Mouse (Mus musculus) embryonic fibroblast, embryonic 13.5 days (primary cell): ENCODE data around the gene Mesp1. TPM values are rescaled to one million over a fixed set of nuclear protein-coding genes. Genes with fewer than 3 reads are reported as not detected.
"Not testable (repeated sequence)": the region's sequence is repeated elsewhere in the genome, so short reads cannot be mapped to it uniquely, and the experiment has no call there.

ENCODE experiments used
- H3K27ac ChIP-seq: 2 replicates; pipeline ENCODE4 v1.5.1; 2012; ENCODE audit warnings: low read length, control low read depth, inconsistent platforms; ENCODE audit not compliant: insufficient read depth
- H3K4me1 ChIP-seq: 2 replicates; pipeline ENCODE4 v1.6.1; 2011; ENCODE audit warnings: low read length; ENCODE audit not compliant: control insufficient read depth, insufficient read depth
- H3K4me3 ChIP-seq: 2 replicates; pipeline ENCODE4 v1.5.1; 2011; ENCODE audit warnings: mild to moderate bottlenecking, control low read depth, low read length; ENCODE audit not compliant: insufficient read depth
- CTCF ChIP-seq: IDR thresholded peaks from 2 replicates; pipeline ENCODE4 v1.5.1; 2011; ENCODE audit warnings: mild to moderate bottlenecking, control low read depth, low read length, moderate library complexity, borderline replicate concordance; ENCODE audit not compliant: insufficient read depth
- POLR2A ChIP-seq: IDR thresholded peaks from 2 replicates; pipeline ENCODE4 v1.6.1; 2011; ENCODE audit warnings: low read depth, mild to moderate bottlenecking, control low read depth, low read length, moderate library complexity
- polyA plus RNA-seq: library from polyadenylated mRNA; stranded (reverse); fragments of >200 nt; gene quantifications from 2 replicates; pipeline ENCODE4 v1.2.4, GENCODE M21; 2011; ENCODE audit warnings: low read depth; ENCODE audit not compliant: missing spikeins, insufficient read length

Gene Mesp1
- polyA plus RNA-seq, 1 experiment, result not detected

DNA sequence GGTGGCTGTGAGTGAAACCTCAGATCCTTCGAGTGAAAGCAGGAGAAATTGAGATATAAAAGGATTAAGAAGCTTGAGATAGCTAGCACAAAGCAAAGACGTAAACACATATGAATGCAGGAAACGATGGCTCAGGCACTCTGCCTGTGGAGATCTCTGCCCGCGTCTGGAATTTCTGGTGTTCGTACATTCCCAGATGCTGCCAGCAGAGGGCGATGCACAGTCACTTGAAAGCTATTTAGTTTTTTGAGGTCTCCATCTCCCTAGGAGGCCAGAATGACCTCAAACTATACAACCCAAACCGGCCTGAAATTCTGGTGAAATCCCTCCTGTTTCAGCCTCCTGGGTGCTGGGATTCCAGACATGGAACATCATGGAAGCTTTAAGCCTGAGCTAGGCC is 5.5 kb upstream of the Mesp1 start:
- TF ChIP-seq CTCF (peak; percentile 57; the same call in 1 of the 2 replicates), POLR2A (no peak)
- no peak overlapping the region for H3K27ac ChIP-seq
- H3K4me1 ChIP-seq, result 0 out of 2 replicates have a peak, but pooled peaks cover 3% of the 10 kb centered on the region
- H3K4me3 ChIP-seq, result no peak overlapping the region

DNA sequence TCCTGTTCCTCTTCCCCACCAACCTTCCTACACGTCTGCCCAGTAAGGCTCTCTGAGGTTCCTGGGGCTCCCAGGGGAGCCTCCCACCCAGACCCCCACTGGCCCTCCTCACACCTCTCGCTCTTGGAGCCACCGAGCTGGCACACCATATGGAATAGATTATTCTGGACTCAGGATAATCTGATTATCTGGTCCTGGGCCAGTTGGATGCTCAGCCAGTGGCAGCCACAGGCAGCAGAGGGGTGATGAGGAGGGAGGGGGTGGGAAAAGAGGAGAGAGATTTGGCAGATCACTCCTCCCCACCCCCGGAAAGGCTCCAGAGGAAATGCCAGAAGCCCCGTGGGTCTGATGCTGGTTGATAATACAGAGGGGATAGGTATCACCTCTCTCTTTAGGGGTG is 5.0 kb upstream of the Mesp1 start:
- Histone ChIP-seq H3K27ac (no peak overlapping the region), H3K4me1 (no peaks in the 10 kb centered on the region), H3K4me3 (no peak overlapping the region)
- no peak for TF ChIP-seq CTCF
- no peak for TF ChIP-seq POLR2A

DNA sequence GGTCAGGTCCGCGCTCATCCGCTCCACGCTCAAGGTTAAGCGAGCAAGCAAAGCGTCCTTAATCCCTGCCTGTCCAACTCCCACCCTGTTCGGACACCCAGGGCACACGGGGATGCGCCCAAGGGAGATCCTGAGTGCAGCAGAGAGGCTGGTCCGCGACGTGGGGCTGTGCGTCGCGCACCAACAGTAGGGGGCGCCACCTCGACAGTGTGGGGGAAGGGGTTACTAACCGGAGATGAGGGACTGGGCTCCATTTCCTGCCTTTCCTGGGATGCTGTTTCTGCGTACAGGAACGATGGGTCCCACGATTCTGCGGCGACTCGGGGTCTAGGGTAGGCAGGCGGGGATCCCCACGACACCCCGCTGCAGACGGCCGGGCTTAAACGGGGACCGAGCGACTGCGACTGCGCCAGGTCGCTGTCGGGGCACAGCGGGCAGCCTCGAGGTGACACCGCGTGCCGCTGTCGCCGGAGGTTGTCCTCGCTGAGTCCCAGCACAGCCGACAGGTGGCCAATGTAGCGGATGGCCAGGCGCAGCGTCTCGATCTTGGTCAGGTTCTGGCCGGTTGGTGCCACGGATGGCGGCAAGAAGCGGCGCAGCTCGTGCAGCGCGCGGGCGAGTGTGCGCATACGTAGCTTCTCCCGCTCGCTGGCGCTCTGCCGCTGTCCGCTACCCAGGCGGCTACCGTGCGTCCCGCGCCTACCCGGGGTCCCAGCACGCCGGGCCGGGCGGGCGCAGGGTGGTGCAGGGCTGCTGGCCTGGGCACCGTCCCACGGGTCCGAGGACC is 760 bp downstream of the Mesp1 start:
- no peak overlapping the region for H3K27ac ChIP-seq
- H3K4me3 ChIP-seq, result peak overlapping the region; percentile 27
- no peaks in the 10 kb centered on the region for H3K4me1 ChIP-seq
- peak; percentile 84 for TF ChIP-seq CTCF
- TF ChIP-seq POLR2A, result no peak

DNA sequence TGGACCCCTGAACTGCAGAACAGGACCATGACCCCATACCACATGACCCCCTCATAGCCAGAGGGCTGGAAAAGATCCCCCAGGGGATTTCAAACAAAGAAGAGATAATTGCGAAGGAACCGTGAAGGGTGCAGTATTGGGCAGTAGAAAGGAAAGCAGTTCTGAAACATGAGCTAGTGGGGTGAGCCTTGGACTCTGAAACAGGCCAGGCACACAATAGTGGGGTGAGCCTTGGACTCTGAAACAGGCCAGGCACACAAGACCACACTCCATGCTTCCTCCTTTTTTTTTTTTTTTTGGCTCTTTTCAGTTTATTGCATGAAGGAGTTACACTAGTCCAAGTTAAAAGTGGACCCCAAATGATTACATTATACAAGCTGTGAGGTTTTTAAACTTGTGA is 3.8 kb downstream of the Mesp1 start:
- H3K4me3 ChIP-seq, H3K27ac ChIP-seq, H3K4me1 ChIP-seq: not testable (repeated sequence)

DNA sequence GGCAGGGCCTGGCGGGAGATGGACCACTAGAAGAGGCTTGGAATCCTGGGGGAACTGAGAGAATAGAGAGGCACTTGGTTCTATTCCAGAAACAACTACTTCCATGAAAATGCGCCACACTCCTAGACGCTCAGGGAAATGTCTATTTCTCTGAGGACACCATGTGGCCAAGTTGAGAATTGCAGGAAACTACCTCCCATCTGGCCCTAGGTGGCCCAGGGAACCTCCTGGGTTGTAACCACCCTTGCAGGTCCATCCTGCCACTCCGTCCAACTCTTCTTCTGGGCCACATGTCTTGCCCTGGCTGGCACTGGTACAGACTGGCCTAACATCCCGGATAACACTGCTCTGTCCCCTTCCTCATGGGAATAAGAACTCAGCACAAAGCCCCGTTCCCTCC is 7.3 kb downstream of the Mesp1 start:
- peaks cover 4% of the 10 kb centered on the region; the same call in 1 of the 2 replicates for H3K4me1 ChIP-seq
- no peak overlapping the region for H3K27ac ChIP-seq
- TF ChIP-seq CTCF (0 out of 2 replicates have a peak, but pooled peaks have one; percentile 1), POLR2A (no peak)
- no peak overlapping the region for H3K4me3 ChIP-seq

DNA sequence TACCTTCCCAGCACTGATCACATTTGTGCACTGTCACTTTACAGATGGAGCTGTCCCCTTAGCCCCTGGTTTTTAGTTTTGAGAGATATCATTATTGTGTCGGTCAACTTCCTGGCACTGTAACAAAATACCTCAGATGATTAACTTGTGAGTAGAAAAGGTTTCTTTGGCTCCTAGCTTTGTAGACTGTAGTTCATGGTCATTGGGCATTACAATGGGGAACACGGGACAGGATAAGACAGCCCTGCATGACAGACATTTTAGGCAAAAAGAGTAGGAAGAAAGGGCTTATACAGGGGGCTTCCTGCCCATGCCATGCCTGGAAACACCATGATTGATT is 11.1 kb downstream of the Mesp1 start:
- TF ChIP-seq POLR2A (no peak), CTCF (no peak)
- no peak overlapping the region for H3K27ac ChIP-seq
- no peak overlapping the region for H3K4me3 ChIP-seq
- peaks cover 7% of the 10 kb centered on the region; the same call in 1 of the 2 replicates for H3K4me1 ChIP-seq

DNA sequence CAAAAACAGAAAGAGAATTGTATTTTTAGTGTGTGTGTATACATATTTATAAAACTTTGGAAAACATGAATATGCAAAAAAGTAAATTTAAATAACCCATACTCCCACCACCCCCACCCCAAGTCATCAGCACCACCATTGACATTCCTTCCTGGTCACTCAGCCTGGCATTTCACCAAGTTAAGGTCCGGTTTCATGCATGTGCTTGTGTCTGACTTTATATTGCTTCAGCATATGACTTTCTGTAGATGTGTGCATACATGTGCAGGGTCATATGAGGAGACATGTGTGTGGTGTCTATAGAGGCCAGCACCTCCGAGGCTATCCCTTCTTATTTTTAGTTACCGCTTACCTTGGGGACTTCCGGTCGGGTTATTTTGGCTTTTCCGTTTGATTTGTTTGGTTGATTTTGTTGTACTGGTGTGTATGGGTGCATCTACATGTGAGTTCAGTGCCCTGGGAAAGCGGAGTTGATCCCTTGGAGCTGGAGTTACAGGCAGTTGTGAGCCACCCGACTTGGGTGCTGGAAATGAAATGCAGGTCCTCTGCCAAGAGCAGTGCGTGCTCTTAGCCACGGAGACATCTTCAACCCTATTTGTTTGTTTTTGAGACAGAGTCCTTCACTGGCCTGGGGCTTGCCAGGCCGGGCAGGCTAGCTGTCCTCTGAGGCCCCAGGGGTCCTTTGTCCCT is 11.6 kb downstream of the Mesp1 start:
- H3K4me3 ChIP-seq, result no peak overlapping the region

DNA sequence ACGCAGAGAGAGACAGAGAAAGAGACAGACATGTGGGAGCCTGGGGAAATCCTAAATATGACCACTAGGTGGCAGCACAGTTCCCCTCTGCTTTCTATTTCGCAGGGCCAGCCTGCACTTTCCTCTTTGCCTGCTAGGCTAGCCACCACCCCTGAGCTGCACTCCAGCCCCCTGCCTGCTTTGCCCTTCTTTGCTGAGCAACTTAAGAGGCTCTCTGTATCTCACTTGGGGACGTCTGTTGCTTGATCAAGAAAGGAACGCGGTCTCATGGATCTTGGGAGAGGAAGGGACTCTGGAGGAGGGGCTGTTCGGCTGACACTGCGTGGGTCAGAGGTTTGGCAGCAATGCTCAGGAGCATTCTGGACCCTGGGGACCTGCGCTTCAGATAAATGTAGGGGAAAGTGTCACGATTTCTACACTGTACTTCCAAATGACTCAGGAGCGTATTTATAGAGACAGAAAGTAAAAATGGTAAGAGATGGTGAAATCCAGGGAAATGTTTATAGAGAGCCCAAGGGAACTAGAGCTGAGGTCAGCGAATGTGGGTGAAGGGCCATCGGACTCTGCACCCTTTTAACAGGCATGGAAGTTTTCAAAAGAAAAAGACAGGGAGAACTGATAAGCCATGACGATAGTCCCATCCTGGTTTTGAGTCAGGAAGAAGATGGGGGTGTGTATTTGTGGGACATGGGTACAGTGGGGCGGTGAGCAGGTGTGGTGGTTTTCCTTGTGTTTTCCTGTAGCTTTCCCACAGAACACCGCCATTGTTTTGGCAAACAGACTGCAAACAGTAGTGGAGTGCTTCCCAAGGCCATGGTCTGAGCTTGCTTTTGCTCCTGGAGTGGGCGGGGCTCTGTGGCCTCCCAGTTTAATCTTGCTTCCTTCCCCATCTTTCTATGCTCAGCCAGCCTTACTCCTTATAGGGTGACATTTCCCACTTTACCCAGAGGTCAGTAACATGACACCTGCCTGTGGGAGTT is 12.7 kb downstream of the Mesp1 start:
- H3K27ac ChIP-seq, result peak overlapping the region; percentile 88
- TF ChIP-seq POLR2A (peak; percentile 12; the same call in 1 of the 2 replicates), CTCF (peak; percentile 49; the same call in 1 of the 2 replicates)
- H3K4me1 ChIP-seq, result peaks cover 7% of the 10 kb centered on the region; the same call in 1 of the 2 replicates
- no peak overlapping the region for H3K4me3 ChIP-seq

More for the DNA sequence above, 11.6 kb downstream of the Mesp1 start:
- H3K27ac ChIP-seq, result peak overlapping the region; percentile 88; the same call in 1 of the 2 replicates
- peaks cover 7% of the 10 kb centered on the region; the same call in 1 of the 2 replicates for H3K4me1 ChIP-seq
- TF ChIP-seq POLR2A (no peak), CTCF (no peak)

DNA sequence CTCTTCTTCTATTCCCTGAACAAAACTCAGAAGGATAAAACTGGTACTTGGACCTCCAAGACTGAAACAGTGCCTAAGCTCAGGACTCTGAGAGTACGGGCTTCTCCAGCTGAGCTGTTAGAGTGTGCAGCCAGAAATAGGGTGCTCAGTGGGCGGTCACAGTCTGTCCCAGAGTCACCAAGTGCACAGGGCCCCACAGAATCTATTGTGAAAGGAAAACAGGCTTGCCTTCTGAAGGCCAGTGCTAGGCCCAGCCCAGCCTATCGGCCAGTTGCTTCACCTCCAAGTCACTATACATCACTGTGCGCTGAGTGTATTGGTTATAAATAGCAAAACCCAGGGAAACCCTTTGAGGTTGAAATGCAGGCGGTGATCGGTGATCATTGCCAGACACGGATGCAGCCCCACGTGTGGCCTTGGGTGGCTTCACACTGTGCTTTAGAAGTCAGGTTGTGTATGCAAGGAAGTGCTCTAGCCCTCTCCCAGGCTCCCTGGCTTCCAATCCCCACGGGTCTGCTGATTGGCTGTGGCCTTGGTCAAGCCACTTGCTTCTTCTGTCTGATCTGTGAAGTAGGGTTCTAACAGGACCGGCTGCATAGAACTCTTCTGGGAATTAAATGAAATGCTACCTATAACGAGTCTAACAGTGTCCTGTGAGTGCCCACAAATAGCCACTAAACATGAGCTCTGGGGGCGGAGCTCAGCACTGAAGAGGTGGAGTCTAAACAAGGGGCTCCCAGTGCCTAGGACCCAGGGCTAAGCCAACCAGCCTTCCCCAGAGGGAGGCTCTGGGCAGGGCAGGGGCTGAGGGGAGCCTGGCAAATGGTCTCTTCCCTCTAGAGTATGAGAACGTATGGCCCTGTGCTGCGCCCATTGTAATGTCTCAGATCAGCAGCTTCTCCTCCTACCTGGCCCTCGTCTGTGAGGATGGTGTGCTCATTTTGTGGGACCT is 21.8 kb downstream of the Mesp1 start:
- Histone ChIP-seq H3K4me1 (no peaks in the 10 kb centered on the region), H3K4me3 (no peak overlapping the region), H3K27ac (no peak overlapping the region)
- no peak for TF ChIP-seq CTCF
- TF ChIP-seq POLR2A, result no peak
